Mouse (Mus musculus) megakaryocyte, embryonic 14.5 days (primary cell): Measurements from ENCODE around the gene Serping1.

Source experiments
- FLI1 ChIP-seq: IDR thresholded peaks from 2 replicates; pipeline ENCODE4 v1.6.1; 2012; ENCODE audit warnings: low read length, inconsistent platforms, mixed read lengths
- GATA1 ChIP-seq: IDR thresholded peaks from 3 replicates; pipeline ENCODE4 v1.6.1; 2012; ENCODE audit warnings: mixed read lengths, low read length, inconsistent platforms, borderline replicate concordance

- no peak for TF ChIP-seq GATA1
- TF ChIP-seq FLI1: no peak
These were observed 59.5 kb downstream of the Serping1 start for GRCm38 (mm10) chr2:84715562-84716361.
